Comparison of ENCODE assay signal across 13 mouse cellular contexts in the genomic region with DNA sequence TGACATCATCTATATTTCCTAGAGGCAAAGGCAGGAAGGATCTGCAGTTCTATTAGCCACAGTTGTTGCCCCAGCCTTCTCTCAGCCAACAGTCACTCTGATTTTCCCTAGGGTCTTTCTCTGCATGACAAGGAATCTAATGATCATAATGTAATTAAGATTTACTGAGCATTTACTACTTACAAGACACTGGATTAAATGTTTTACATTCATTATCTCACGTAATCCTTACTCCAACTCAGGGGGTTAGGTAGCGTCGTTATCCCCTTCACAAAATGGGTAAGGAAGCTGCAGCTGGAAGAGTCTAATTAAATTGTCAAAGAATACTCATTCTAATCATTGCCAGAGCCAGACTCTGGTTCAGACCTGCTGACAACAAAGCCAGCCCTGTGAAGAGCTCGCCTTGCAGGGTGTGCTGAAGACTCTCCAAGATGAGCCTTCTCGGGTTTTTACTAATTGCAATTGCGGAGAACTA.
DNase-seq lines count a peak whose midpoint lies in the region; ATAC-seq and TF ChIP-seq lines count a peak whose summit lies in the region.
"Had no signal": no experiment of that assay in that cellular context is flagged by ENCODE, and none has a peak within 500 bp of the region (broad histone marks: within the 10 kb centered on the region; RNA-seq: fewer than 3 reads in every experiment).

No protein-coding gene starts in this region.

- TF ChIP-seq POLR2A in limb, embryonic 14.5 days (IDR thresholded peaks at IDR 0.05; ENCODE audit: borderline replicate concordance, extremely low read depth, insufficient read depth, insufficient read length): no peak
- TF ChIP-seq POLR2A in embryonic fibroblast, embryonic 13.5 days (IDR thresholded peaks at IDR 0.05; ENCODE audit: low read depth, low read length): no peak

- peak; percentile 7 for DNase-seq in limb, embryonic 14.5 days (ENCODE audit: low spot score)
- DNase-seq in limb, embryonic 10.5 days (ENCODE audit: low spot score): no peak
- DNase-seq in retina, postnatal 1 day: peak; percentile 61
- DNase-seq in layer of hippocampus, postnatal 25 days (ENCODE audit: extremely low spot score in 1 of 2, low spot score in 1 of 2): no peak
- DNase-seq in adrenal gland, postnatal 4 days (ENCODE audit: low spot score in 2 of 2): no peak
- DNase-seq in spleen, adult 12 weeks (ENCODE audit: low spot score): no peak
- DNase-seq: adrenal gland, postnatal 10 days; gastrocnemius, adult 2 months; heart, postnatal 10 days had no signal

- H3K4me1 ChIP-seq in limb, embryonic 14.5 days (ENCODE audit: control insufficient read depth, insufficient read depth, low read length): peaks cover 10% of the 10 kb centered on the region; the same call in 1 of the 2 replicates
- peaks cover 27% of the 10 kb centered on the region for H3K4me1 ChIP-seq in limb, embryonic 10.5 days
- H3K4me1 ChIP-seq in embryonic fibroblast, embryonic 13.5 days (ENCODE audit: control insufficient read depth, insufficient read depth, low read length): peaks cover 17% of the 10 kb centered on the region
- peaks cover 16% of the 10 kb centered on the region for H3K4me1 ChIP-seq in hindbrain, embryonic 15.5 days (replicated peaks)
- H3K4me1 ChIP-seq: stomach, embryonic 15.5 days had no signal

- no peak overlapping the region for H3K4me2 ChIP-seq in limb, embryonic 14.5 days (replicated peaks; ENCODE audit: low read depth, low read length, severe bottlenecking)
- H3K4me2 ChIP-seq in hindbrain, embryonic 15.5 days: 0 out of 2 replicates have a peak overlapping the region, but pooled peaks have one; percentile 10
- H3K4me2 ChIP-seq: stomach, embryonic 15.5 days had no signal

- TF ChIP-seq CTCF in embryonic fibroblast, embryonic 13.5 days (IDR thresholded peaks at IDR 0.05; ENCODE audit: borderline replicate concordance, insufficient read depth, low read length): no peak

- no peak overlapping the region for H3K9ac ChIP-seq in limb, embryonic 14.5 days (ENCODE audit: low read depth, low read length, severe bottlenecking)
- no peak overlapping the region for H3K9ac ChIP-seq in hindbrain, embryonic 15.5 days
- H3K9ac ChIP-seq: stomach, embryonic 15.5 days had no signal

- H3K27ac ChIP-seq in limb, embryonic 14.5 days (replicated peaks; ENCODE audit: low read depth, low read length): no peak overlapping the region
- H3K27ac ChIP-seq in limb, embryonic 10.5 days: no peak overlapping the region
- peak overlapping the region; percentile 85; the same call in 1 of the 2 replicates for H3K27ac ChIP-seq in embryonic fibroblast, embryonic 13.5 days (ENCODE audit: insufficient read depth, low read length)
- H3K27ac ChIP-seq in hindbrain, embryonic 15.5 days (replicated peaks): 0 out of 2 replicates have a peak overlapping the region, but pooled peaks have one; percentile 18
- H3K27ac ChIP-seq: kidney, postnatal 0 days; stomach, embryonic 15.5 days had no signal

- no peaks in the 10 kb centered on the region for H3K9me3 ChIP-seq in limb, embryonic 14.5 days (ENCODE audit: control insufficient read depth, low read length)
- H3K9me3 ChIP-seq in limb, embryonic 10.5 days (replicated peaks): no peaks in the 10 kb centered on the region
- H3K9me3 ChIP-seq in hindbrain, embryonic 15.5 days: no peaks in the 10 kb centered on the region
- H3K9me3 ChIP-seq: stomach, embryonic 15.5 days had no signal

- WGBS in limb, embryonic 14.5 days: 23% methylated on average over 6 of the region's 6 CpGs
- 24% methylated on average over 6 of the region's 6 CpGs for WGBS in limb, embryonic 10.5 days
- 26% methylated on average over 6 of the region's 6 CpGs for WGBS in hindbrain, embryonic 15.5 days

- 0 out of 2 replicates have a peak, but pooled peaks have one; percentile 18 for ATAC-seq in limb, embryonic 14.5 days (ENCODE audit: low FRiP score, low read depth)
- peak; percentile 59 for ATAC-seq in hindbrain, embryonic 15.5 days (ENCODE audit: low FRiP score, low read depth)

- no peak overlapping the region for H3K4me3 ChIP-seq in limb, embryonic 14.5 days (replicated peaks; ENCODE audit: low read length)
- H3K4me3 ChIP-seq in limb, embryonic 10.5 days: no peak overlapping the region
- no peak overlapping the region for H3K4me3 ChIP-seq in embryonic fibroblast, embryonic 13.5 days (ENCODE audit: insufficient read depth, low read length)
- no peak overlapping the region for H3K4me3 ChIP-seq in hindbrain, embryonic 15.5 days
- H3K4me3 ChIP-seq: gastrocnemius, adult 2 months; stomach, embryonic 15.5 days had no signal

- no peaks in the 10 kb centered on the region for H3K27me3 ChIP-seq in limb, embryonic 14.5 days (ENCODE audit: control insufficient read depth, insufficient read depth, low read length)
- H3K27me3 ChIP-seq in limb, embryonic 10.5 days (ENCODE audit: low read depth, poor library complexity, severe bottlenecking): no peaks in the 10 kb centered on the region
- H3K27me3 ChIP-seq in hindbrain, embryonic 15.5 days: no peaks in the 10 kb centered on the region
- H3K27me3 ChIP-seq: stomach, embryonic 15.5 days had no signal

- no peaks in the 10 kb centered on the region for H3K36me3 ChIP-seq in limb, embryonic 14.5 days (ENCODE audit: control insufficient read depth, insufficient read depth, low read length)
- no peaks in the 10 kb centered on the region for H3K36me3 ChIP-seq in limb, embryonic 10.5 days
- H3K36me3 ChIP-seq in hindbrain, embryonic 15.5 days: no peaks in the 10 kb centered on the region
- H3K36me3 ChIP-seq: stomach, embryonic 15.5 days had no signal

Comparison
In these comparisons a context has a peak if more than half of its experiments do, and no peak if none do; other contexts are left out.
1. DNase-seq: peak in limb, embryonic 14.5 days (single experiment) and retina, postnatal 1 day (single experiment); none in limb, embryonic 10.5 days (single experiment), layer of hippocampus, postnatal 25 days (0 of 2), adrenal gland, postnatal 4 days (0 of 2) and spleen, adult 12 weeks (single experiment).
2. H3K27ac ChIP-seq: peak in embryonic fibroblast, embryonic 13.5 days (single experiment) and hindbrain, embryonic 15.5 days (single experiment); none in limb, embryonic 14.5 days (single experiment) and limb, embryonic 10.5 days (single experiment).